Mouse (Mus musculus): ENCODE data around the gene Dck. TPM values are rescaled to one million over a fixed set of nuclear protein-coding genes. Genes with fewer than 3 reads are reported as not detected.

The Dck gene
- total and polyA plus RNA-seq, 2 experiments from 2014 or later, result 28.9 to 30.3 TPM

DNA sequence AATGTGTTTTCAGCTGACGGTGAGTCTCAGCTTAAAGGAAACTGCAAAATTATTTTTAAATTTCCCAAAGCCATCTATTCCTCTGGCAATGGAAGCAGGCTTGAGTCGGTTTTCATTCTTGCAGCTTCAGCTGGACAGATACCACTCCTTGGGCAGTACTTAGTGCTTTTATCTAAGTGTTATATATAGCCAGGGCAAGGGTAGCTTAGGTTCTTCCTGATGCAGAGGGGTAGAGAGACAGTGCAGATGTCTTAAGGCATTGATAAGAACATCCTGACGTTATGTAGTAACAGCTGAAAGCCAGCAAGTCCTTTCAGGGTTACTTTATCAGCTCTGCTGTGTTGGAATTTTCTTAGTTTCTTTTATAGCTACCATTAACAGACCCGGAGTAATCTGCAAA, 66.1 kb downstream of the Dck start:
- H3K36me3 ChIP-seq (ENCODE audit: insufficient read depth), result no peaks in the 10 kb centered on the region
- no peak overlapping the region for H3K27ac ChIP-seq (ENCODE audit: low read depth, low read length)
- no peak for DNase-seq
- H3K4me2 ChIP-seq (ENCODE audit: low read depth), result no peak overlapping the region
- 0 out of 2 replicates have a peak, but pooled peaks cover 5% of the 10 kb centered on the region for H3K4me1 ChIP-seq (ENCODE audit: insufficient read depth)
- 58% methylated on average over 4 of the region's 4 CpGs for WGBS
- H3K9me3 ChIP-seq (ENCODE audit: low read length), result no peaks in the 10 kb centered on the region
- ATAC-seq, result no peak
- TF ChIP-seq CTCF (IDR thresholded peaks at IDR 0.05; ENCODE audit: low read depth), result no peak
- H3K4me3 ChIP-seq (ENCODE audit: low read depth, low read length), result no peak overlapping the region
- H3K27me3 ChIP-seq (ENCODE audit: insufficient read depth, low read length), result no peaks in the 10 kb centered on the region
- no peak overlapping the region for H3K9ac ChIP-seq

DNA sequence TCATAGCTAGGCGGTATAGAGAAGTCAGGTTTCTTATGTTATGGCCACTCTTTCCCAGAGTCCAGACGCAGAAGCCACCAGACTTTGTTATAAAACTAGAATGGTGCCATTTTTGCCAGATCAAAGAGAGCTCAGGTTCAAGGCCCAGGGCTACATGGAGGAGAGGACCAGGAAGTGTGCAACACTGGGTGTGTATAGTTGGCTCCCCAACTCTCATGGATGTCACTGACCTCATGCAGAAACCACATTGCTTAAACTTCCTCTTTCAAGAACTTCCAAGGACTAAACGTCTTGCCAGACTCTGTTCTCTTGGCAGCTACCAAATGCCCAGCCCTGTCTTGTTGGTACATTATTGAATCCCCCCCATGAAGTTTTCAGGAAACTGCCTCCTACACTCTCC, 67.1 kb downstream of the Dck start:
- H3K4me3 ChIP-seq (ENCODE audit: low read depth, low read length), result no peak overlapping the region
- TF ChIP-seq CTCF (IDR thresholded peaks at IDR 0.05; ENCODE audit: low read depth), result no peak
- no peak overlapping the region for H3K9ac ChIP-seq
- H3K27me3 ChIP-seq (ENCODE audit: insufficient read depth, low read length), result no peaks in the 10 kb centered on the region
- H3K9me3 ChIP-seq (ENCODE audit: low read length), result no peaks in the 10 kb centered on the region
- no peak overlapping the region for H3K4me2 ChIP-seq (ENCODE audit: low read depth)
- H3K27ac ChIP-seq (ENCODE audit: low read depth, low read length), result no peak overlapping the region
- H3K36me3 ChIP-seq (ENCODE audit: insufficient read depth), result no peaks in the 10 kb centered on the region
- ATAC-seq (no peak), DNase-seq (no peak)
- H3K4me1 ChIP-seq (ENCODE audit: insufficient read depth), result 0 out of 2 replicates have a peak, but pooled peaks cover 5% of the 10 kb centered on the region
- 86% methylated on average over 3 of the region's 3 CpGs for WGBS

Other genes with a start within 250 kb of the Dck start
- 0.14 and 0.23 TPM in 2 replicates for gene Jchain, start 237.1 kb upstream of the Dck start, total RNA-seq (2014; rRNA removed)
- gene Jchain, start 237.1 kb upstream of the Dck start, polyA plus RNA-seq (2015; fragmentation: Nextera tagmentation; extraction: Ambion mirVana), result 0.28 and 0.33 TPM in 2 replicates
- 25.9 and 29.6 TPM in 2 replicates for gene Utp3, start 210.5 kb upstream of the Dck start, total RNA-seq (2014; rRNA removed)
- 44.6 and 53.9 TPM in 2 replicates for gene Utp3, start 210.5 kb upstream of the Dck start, polyA plus RNA-seq (2015; fragmentation: Nextera tagmentation; extraction: Ambion mirVana)
- gene Rufy3, start 200.0 kb upstream of the Dck start, total RNA-seq (2014; rRNA removed), result 291 and 319 TPM in 2 replicates
- 133 and 214 TPM in 2 replicates for gene Rufy3, start 200.0 kb upstream of the Dck start, polyA plus RNA-seq (2015; fragmentation: Nextera tagmentation; extraction: Ambion mirVana)
- 51.9 and 68.0 TPM in 2 replicates for gene Grsf1, start 88.8 kb upstream of the Dck start, total RNA-seq (2014; rRNA removed)
- 50.2 and 58.1 TPM in 2 replicates for gene Grsf1, start 88.8 kb upstream of the Dck start, polyA plus RNA-seq (2015; fragmentation: Nextera tagmentation; extraction: Ambion mirVana)
- gene Mob1b, start 44.1 kb upstream of the Dck start, total RNA-seq (2014; rRNA removed), result 12.3 and 14.9 TPM in 2 replicates
- 4.4 and 7.8 TPM in 2 replicates for gene Mob1b, start 44.1 kb upstream of the Dck start, polyA plus RNA-seq (2015; fragmentation: Nextera tagmentation; extraction: Ambion mirVana)
- 24.5 and 34.7 TPM in 2 replicates for gene Slc4a4, start 121.8 kb downstream of the Dck start, total RNA-seq (2014; rRNA removed)
- gene Slc4a4, start 121.8 kb downstream of the Dck start, polyA plus RNA-seq (2015; fragmentation: Nextera tagmentation; extraction: Ambion mirVana), result 3.7 and 11.8 TPM in 2 replicates